Mouse (Mus musculus) C3H10T1/2 (cell line): ENCODE measurements around the gene Ucn3. TPM values are rescaled to one million over a fixed set of nuclear protein-coding genes. Genes with fewer than 3 reads are reported as not detected.

Experiments used
- polyA plus RNA-seq, 2 experiments: library from polyadenylated mRNA; unstranded; fragments of >200 nt; fragmentation: generic; extraction: Trizol; gene quantifications; one replicate each; pipeline ENCODE4 v1.2.1; 2012; ENCODE audit warnings: missing spikeins in 2 of 2

The Ucn3 gene
- not detected for polyA plus RNA-seq

GRCm38 (mm10) chr13:3945249-3945648, at the start of gene Ucn3:
TSS of gene Ucn3 (minus strand) at chr13:3945349.

GRCm38 (mm10) chr13:3917571-3918311, 27.4 kb downstream of the Ucn3 start, which contains the start of the genes Net1 and Tubal3:
TSS of gene Net1 (minus strand) at chr13:3918220.
TSS of gene Tubal3 (plus strand) at chr13:3918274.

Other genes with a start within 250 kb of the Ucn3 start
- not detected for gene Calml3, start 141.0 kb downstream of the Ucn3 start, polyA plus RNA-seq
- gene Calm4, start 107.6 kb downstream of the Ucn3 start, polyA plus RNA-seq = not detected
- not detected for gene Calm5, start 91.2 kb downstream of the Ucn3 start, polyA plus RNA-seq
- 10 to 100 TPM in 1 of 2 experiments, 1 to 10 TPM in 1; 5.3 to 20.5 TPM for gene Net1, start 27.1 kb downstream of the Ucn3 start, polyA plus RNA-seq
- not detected for gene Tubal3, start 27.1 kb downstream of the Ucn3 start, polyA plus RNA-seq
- 1 to 10 TPM in 1 of 2 experiments, under 1 TPM in 1; 0.11 to 3.2 TPM for gene Akr1c14, start 103.7 kb upstream of the Ucn3 start, polyA plus RNA-seq
- gene Akr1c18, start 205.3 kb upstream of the Ucn3 start, polyA plus RNA-seq = not detected
- 1 to 10 TPM in 1 of 2 experiments, under 1 TPM in 1; 0.61 to 7.7 TPM for gene Akr1c13, start 245.8 kb upstream of the Ucn3 start, polyA plus RNA-seq